Mouse (Mus musculus): Measurements from ENCODE around the gene Plin4.
"Not testable (repeated sequence)": the region's sequence is repeated elsewhere in the genome, so short reads cannot be mapped to it uniquely, and the experiment has no call there.

Gene Plin4

GRCm38 (mm10) chr17:56102158-56102557 lies 7.4 kb downstream of the Plin4 start:
- DNase-seq (ENCODE audit: low spot score): no peak

- no peak for DNase-seq (ENCODE audit: low spot score)
These were observed 8.8 kb downstream of the Plin4 start for GRCm38 (mm10) chr17:56100811-56101210.

- DNase-seq (ENCODE audit: low spot score): no peak
These were observed 10.7 kb downstream of the Plin4 start for GRCm38 (mm10) chr17:56098711-56099572.

DNA sequence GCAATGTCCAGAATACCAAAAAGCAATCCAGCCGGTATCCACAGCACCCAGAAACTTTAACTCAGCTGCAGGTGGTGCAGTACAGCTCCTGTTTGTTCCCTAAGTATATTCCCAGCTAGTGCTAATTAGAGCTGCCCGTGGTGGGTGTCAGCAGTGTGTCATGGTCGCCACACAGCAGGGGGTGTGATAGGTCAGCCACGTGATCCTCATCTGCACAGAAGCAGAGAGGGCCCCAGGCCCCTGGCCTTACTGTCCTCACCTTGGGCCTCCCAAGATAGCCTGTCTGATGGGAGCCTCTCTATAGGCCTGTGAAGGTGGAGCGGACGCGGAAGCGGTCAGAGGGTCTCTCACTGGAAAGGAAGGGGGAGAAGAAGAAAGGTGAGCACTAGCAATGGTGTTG lies 11.4 kb downstream of the Plin4 start:
- DNase-seq (ENCODE audit: low spot score): no peak

GRCm38 (mm10) chr17:56096883-56097282 lies 12.7 kb downstream of the Plin4 start:
- DNase-seq (ENCODE audit: low spot score): no peak

GRCm38 (mm10) chr17:56092794-56093193 lies 16.8 kb downstream of the Plin4 start:
- DNase-seq (ENCODE audit: low spot score): no peak

- DNase-seq (ENCODE audit: low spot score): no peak
These were observed 17.3 kb downstream of the Plin4 start for GRCm38 (mm10) chr17:56092312-56092711.

DNA sequence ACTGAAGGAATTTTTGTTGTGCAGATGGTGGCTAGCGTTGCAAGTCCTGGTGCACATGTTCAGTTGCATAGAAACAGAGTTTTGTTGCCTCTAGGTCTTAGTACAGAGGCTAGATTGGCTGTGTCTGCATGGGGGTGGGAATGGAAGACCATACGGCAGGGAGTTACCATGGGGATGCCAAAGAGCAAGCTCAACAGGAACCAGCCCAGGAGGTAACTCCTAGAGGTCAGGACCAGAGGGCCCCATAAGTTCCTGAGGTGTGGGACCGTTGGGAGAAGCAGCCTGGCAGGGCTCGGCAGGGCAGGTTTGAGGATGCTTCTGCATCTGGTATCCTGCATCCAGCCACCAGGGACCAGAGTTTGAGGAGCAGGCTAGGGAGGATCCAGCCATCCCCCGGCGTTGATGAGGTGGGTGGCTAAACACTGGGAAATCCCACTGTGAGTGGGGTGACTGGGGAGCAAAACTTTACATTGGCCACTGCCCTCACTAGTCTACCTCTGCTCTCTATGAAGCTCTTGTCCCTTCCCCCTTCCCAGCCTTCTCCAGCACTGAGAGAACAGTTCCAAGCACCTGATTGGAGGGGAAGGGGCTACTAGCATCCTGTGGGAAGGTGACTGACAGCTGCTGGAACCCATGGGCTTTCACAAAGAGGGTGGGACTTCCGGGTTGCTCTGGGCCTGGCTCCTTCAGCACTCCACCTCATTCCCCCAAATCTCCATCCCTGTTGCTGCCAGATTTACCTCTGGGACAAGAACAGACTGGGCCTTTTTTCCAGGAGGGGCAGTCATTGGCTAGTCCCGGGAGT lies 28.6 kb downstream of the Plin4 start:
- no peak for DNase-seq (ENCODE audit: low spot score)

DNA sequence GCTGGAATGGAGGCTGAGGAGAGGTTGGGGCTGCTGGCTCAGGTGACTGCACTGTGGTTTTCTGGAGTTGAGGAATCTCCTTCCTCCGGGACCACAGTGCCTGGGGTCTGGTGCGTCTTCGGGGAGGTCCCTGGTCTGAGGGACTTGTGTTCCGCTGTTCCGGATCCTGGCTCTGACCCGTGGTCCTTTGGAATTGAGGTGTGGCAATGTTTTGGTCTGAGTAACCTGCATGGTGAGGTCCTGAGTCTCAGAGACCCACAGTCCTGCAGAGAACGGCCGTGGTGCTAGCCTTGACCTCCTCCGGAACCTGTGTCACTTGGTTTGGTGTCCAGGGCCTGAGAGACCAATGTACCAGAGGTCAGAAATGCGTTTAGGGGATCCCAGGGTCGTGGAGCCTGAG lies 29.7 kb downstream of the Plin4 start:
- peak; percentile 14 for DNase-seq (ENCODE audit: low spot score)

DNA sequence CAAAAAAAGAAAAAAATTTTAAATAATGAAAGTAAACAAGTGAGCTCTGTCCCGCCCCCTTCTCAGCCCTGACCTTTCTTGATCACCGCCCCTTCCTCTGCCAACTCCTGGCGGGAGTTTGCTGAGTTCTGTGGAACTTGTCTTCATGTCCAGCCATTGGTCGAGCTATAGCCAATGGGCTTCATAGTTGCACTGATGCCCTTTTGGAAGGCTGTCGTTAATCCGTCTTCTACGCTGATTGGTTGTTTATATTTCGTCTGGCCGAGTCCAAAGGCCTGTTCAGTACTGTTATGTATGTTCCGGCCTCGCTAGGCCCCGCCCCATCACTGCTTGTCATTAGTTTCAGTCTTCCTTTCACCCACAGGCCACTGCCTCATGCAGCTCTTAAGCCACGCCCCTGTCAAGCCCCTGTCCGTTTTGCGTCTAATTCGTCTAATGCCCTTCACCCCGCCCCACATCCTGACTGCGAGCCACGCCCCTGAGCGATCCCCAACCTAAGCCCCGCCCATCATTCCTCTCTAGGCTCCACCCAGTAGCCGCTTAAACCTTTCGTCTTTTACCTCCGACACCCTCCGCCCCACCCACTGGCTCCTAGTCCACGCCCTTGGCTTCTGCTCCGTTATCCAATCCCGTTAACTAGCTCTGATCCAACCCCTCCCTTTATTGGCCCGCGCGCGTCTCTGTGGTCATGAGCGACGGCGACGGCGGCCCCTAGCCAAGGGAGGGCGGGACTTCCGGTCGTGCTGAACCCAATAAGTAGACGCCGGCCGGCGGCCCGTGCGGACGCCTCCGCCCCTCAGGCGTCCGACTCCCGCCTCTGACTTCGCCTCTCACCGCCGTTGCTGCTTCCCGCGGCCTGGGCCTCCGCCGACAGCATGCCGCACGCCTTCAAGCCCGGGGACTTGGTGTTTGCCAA lies 30.5 kb downstream of the Plin4 start, which contains the start of gene Hdgfl2:
Gene Hdgfl2 (plus strand): TSS at position 755 of the 916 bp plus-strand sequence.
- DNase-seq (ENCODE audit: low spot score): peak; percentile 99

DNA sequence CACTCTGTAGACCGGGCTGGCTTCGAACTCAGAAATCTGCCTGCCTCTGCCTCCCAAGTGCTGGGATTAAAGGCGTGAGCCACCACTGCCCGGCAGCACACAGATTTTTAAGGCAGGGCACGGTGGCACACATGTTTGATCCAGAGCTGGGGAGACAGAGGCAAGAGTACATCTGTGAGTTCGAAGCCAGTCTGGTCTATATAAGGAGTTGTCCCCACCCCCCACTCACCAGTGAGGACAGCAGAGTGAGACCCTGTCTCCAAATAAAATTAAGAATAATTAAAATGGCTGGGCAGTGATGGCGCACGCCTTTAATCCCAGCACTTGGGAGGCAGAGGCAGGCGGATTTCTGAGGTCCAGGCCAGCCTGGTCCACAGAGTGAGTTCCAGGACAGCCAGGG lies 31.2 kb downstream of the Plin4 start:
- DNase-seq (ENCODE audit: low spot score): not testable (repeated sequence)

DNA sequence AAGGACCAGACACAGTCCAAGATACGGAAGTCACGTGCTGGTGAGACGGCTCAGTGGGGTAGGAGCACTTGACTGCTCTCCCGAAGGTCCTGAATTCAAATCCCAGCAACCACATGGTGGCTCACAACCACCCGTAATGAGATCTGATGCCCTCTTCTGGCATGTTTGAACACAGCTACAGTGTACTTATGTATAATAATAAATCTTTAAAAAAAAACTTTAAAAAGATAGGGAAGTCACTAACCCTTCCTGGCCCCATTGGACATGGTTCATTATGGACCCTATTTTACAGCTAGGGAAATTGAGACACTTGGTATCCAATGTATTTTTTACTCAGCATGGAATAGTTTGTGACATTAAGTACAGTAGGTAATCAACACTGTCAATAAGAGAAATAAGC lies 32.1 kb downstream of the Plin4 start:
- no peak for DNase-seq (ENCODE audit: low spot score)

GRCm38 (mm10) chr17:56074827-56075208 lies 34.8 kb downstream of the Plin4 start, which contains the start of gene Ubxn6:
Gene Ubxn6, minus strand, starts transcription at chr17:56075028.
- peak; percentile 90 for DNase-seq (ENCODE audit: low spot score)

- DNase-seq (ENCODE audit: low spot score): peak; percentile 80
These were observed 35.3 kb downstream of the Plin4 start for GRCm38 (mm10) chr17:56074097-56074826.

GRCm38 (mm10) chr17:56072243-56072642 lies 37.4 kb downstream of the Plin4 start:
- no peak for DNase-seq (ENCODE audit: low spot score)

- DNase-seq (ENCODE audit: low spot score): no peak
These were observed 38.5 kb downstream of the Plin4 start for GRCm38 (mm10) chr17:56071126-56071525.

- no peak for DNase-seq (ENCODE audit: low spot score)
These were observed 40.5 kb downstream of the Plin4 start for GRCm38 (mm10) chr17:56069066-56069465.

DNA sequence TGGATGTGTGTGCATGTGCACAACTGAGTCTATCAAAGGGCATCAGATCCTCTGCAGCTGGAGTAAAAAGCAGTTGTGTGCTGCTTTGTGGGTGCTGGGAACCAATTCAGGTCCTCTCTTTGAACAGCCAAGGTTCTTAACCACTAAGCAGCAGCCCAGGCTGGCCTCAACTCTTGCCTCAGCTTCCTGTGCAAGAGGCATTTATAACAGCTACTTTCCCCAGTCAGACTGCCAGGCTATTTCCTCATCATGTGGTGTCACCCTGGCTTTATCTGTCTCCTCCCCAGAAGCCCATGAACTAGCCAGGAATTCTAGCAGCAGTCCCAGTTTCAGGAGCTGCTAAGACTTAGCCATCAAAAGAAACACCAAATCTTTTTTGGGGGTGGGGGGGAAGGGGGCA lies 43.2 kb downstream of the Plin4 start:
- DNase-seq (ENCODE audit: low spot score): no peak

DNA sequence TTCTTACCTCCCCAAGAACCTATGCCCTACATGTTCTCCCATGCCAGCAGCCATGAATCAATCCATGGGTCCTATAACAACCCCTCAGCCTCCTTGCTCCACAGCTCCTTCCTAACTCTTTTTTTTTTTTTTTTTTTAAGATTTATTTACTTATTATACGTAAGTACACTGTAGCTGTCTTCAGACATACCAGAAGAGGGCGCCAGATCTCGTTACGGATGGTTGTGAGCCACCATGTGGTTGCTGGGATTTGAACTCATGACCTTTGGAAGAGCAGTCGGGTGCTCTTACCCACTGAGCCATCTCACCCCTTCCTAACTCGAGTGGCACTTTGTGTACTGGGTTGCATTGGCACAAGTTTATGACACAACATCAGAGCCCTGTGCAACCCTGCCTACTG lies 43.9 kb downstream of the Plin4 start:
- DNase-seq (ENCODE audit: low spot score): not testable (repeated sequence)

DNA sequence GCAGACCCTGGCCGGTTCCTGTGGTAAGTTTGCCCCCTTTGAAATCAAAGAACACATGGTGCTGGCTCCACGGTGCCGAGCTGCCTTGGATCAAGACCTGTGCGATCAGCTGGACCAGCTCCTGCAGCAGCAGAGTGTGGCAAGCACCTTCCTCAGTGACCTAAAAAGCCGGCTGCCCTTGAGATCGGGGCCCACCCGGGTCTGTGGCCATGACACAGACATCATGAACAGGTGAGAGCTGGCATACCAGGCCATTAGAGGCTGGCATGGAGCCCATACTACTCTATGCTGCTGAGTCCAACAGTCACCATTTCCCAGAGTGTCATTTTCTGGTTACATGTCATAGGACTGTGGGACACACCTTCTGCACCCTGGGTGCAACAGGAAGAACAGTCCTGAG lies 47.5 kb downstream of the Plin4 start:
- DNase-seq (ENCODE audit: low spot score): no peak

Data from spleen, adult 12 weeks (tissue).